Mouse (Mus musculus) right cerebral cortex, postnatal 25 days (tissue): ENCODE results near the gene Iglon5.

Experiments used
- DNase-seq: peaks from one replicate; pipeline ENCODE4 v3.0.0; 2022

Gene Iglon5

DNA sequence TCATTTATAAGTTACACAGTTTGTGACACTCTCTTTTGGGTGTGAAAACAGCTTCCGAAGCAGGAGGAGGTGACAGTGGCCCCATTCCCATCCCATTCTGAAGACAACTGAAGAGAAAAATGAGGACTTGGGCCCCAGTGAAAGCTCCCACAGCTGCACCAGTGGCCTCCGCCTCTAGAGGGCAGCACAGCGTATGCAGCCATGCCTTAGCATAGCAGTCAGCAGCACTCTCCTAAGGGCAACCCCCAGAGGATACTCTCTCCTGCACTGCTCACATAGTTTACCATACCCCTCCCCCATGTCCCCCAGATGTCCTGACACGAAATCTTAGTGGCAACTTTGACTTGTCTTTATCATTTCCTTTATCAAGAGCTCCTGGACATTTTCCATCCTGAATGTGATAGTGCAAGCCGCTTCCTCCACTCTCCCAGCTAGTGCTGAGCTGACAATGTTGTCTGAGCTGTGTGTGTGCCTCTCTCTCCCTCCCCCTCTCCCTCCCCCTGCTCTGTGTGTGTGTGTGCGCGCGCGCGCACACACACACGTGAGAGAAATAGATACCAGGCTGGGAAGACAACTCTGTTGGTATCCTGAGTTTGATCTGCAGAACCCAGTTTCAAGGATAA lies 66.8 kb downstream of the Iglon5 start:
- DNase-seq, result peak; percentile 78
